Mouse (Mus musculus) adipocyte (in vitro differentiated cells): ENCODE data around the gene N4bp2.
"Not testable (repeated sequence)": the region's sequence is repeated elsewhere in the genome, so short reads cannot be mapped to it uniquely, and the experiment has no call there.

Experiments used
- DNase-seq: peaks from one replicate; pipeline ENCODE4 v3.0.0-alpha.2; 2016; ENCODE audit warnings: low spot score

The N4bp2 gene

GRCm38 (mm10) chr5:65763916-65764785, 830 bp downstream of the N4bp2 start:
- DNase-seq = peak; percentile 86

- DNase-seq = peak; percentile 95
Observed at GRCm38 (mm10) chr5:65764786-65765634, 1.7 kb downstream of the N4bp2 start.

GRCm38 (mm10) chr5:65765635-65765911, 2.3 kb downstream of the N4bp2 start:
- no peak for DNase-seq

GRCm38 (mm10) chr5:65768007-65768406, 4.7 kb downstream of the N4bp2 start:
- DNase-seq = no peak

- no peak for DNase-seq
Observed at GRCm38 (mm10) chr5:65770065-65770464, 6.7 kb downstream of the N4bp2 start.

GRCm38 (mm10) chr5:65770493-65770892, 7.2 kb downstream of the N4bp2 start:
- DNase-seq = no peak

GRCm38 (mm10) chr5:65773957-65774356, 10.6 kb downstream of the N4bp2 start:
- DNase-seq = not testable (repeated sequence)

- no peak for DNase-seq
Observed at GRCm38 (mm10) chr5:65776166-65776565, 12.8 kb downstream of the N4bp2 start.

- DNase-seq = no peak
Observed at GRCm38 (mm10) chr5:65776907-65777306, 13.6 kb downstream of the N4bp2 start.

GRCm38 (mm10) chr5:65778986-65779385, 15.7 kb downstream of the N4bp2 start:
- not testable (repeated sequence) for DNase-seq

GRCm38 (mm10) chr5:65779401-65780063, 16.2 kb downstream of the N4bp2 start:
- no peak for DNase-seq

- DNase-seq = no peak
Observed at GRCm38 (mm10) chr5:65781147-65781715, 17.9 kb downstream of the N4bp2 start.

GRCm38 (mm10) chr5:65781769-65782715, 18.7 kb downstream of the N4bp2 start:
- DNase-seq = no peak

- DNase-seq = no peak
Observed at GRCm38 (mm10) chr5:65790604-65791225, 27.4 kb downstream of the N4bp2 start.

- DNase-seq = no peak
Observed at GRCm38 (mm10) chr5:65794202-65794601, 30.9 kb downstream of the N4bp2 start.

GRCm38 (mm10) chr5:65794702-65795101, 31.4 kb downstream of the N4bp2 start:
- no peak for DNase-seq

- no peak for DNase-seq
Observed at GRCm38 (mm10) chr5:65795293-65795993, 32.1 kb downstream of the N4bp2 start.

GRCm38 (mm10) chr5:65795994-65796298, 32.6 kb downstream of the N4bp2 start:
- no peak for DNase-seq

GRCm38 (mm10) chr5:65823601-65824133, 60.3 kb downstream of the N4bp2 start:
- DNase-seq = peak; percentile 36

GRCm38 (mm10) chr5:65826476-65826875, 63.2 kb downstream of the N4bp2 start:
- DNase-seq = no peak
